Mouse (Mus musculus): ENCODE data around the gene Gna13. TPM values are rescaled to one million over a fixed set of nuclear protein-coding genes. Genes with fewer than 3 reads are reported as not detected.

Gene Gna13
- polyA plus RNA-seq, 1 experiment from 2014 or later, result 23.0 TPM

DNA sequence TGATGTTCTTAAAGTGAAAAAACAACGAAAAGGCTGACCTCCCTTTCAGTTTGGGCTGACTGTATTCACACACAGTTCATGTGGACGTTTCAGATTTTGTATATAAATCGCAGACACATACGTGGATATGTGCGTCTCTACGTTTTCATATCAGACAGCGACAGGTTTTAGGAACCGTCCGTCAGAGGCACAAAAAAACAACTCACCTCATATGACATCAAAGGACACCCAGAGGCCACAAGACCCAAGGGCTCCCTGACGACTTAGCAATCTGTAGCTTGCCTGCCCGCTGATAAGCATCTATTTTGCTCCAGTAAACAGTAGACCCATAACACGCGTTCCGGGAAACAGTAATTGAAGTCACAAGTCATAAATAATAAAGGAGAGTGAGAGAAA, 57.9 kb downstream of the Gna13 start:
- H3K4me3 ChIP-seq (ENCODE audit: low read depth, low read length), result no peak overlapping the region
- H3K4me2 ChIP-seq (ENCODE audit: low read depth, low read length), result no peak overlapping the region
- no peaks in the 10 kb centered on the region for H3K9me3 ChIP-seq (ENCODE audit: control insufficient read depth, low read length)
- ATAC-seq (ENCODE audit: low read depth), result no peak
- 82% methylated on average over 14 of the region's 14 CpGs for WGBS
- H3K36me3 ChIP-seq (ENCODE audit: control insufficient read depth, insufficient read depth, low read length), result no peaks in the 10 kb centered on the region
- no peak overlapping the region for H3K27ac ChIP-seq (ENCODE audit: low read depth, low read length)
- no peak overlapping the region for H3K9ac ChIP-seq (replicated peaks; ENCODE audit: low read depth, low read length)
- no peaks in the 10 kb centered on the region for H3K27me3 ChIP-seq (ENCODE audit: control insufficient read depth, insufficient read depth, low read length)
- no peaks in the 10 kb centered on the region for H3K4me1 ChIP-seq (ENCODE audit: control insufficient read depth, insufficient read depth, low read length)

GRCm38 (mm10) chr11:109421205-109421604, 58.6 kb downstream of the Gna13 start:
- Histone ChIP-seq H3K27ac (ENCODE audit: low read depth, low read length) (no peak overlapping the region), H3K36me3 (ENCODE audit: control insufficient read depth, insufficient read depth, low read length) (no peaks in the 10 kb centered on the region), H3K4me1 (ENCODE audit: control insufficient read depth, insufficient read depth, low read length) (no peaks in the 10 kb centered on the region), H3K9me3 (ENCODE audit: control insufficient read depth, low read length) (no peaks in the 10 kb centered on the region), H3K27me3 (ENCODE audit: control insufficient read depth, insufficient read depth, low read length) (no peaks in the 10 kb centered on the region), H3K4me2 (ENCODE audit: low read depth, low read length) (no peak overlapping the region), H3K4me3 (ENCODE audit: low read depth, low read length) (no peak overlapping the region), H3K9ac (replicated peaks; ENCODE audit: low read depth, low read length) (no peak overlapping the region)
- ATAC-seq (ENCODE audit: low read depth), result no peak
- 85% methylated on average over 5 of the region's 5 CpGs for WGBS

DNA sequence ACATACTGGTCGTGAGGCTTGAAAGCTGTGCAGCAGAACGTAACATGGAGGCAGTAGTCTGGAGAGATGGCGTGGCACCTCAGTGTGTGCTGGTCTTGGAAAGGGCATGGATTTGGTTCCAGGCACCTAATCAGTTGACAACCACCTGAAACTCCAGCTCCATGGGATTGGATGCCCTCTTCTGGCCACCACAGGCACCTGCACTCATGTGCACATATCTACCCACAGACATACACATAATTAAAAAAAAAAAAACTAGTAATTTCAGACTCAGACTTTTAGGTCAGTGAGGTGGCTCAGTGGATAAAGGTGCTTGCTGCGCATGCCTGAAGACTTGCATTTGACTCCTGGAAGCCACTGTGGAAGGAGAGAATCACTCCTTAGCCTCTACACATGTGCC, 59.6 kb downstream of the Gna13 start:
- H3K27ac ChIP-seq (ENCODE audit: low read depth, low read length), result no peak overlapping the region
- no peak for ATAC-seq (ENCODE audit: low read depth)
- no peaks in the 10 kb centered on the region for H3K9me3 ChIP-seq (ENCODE audit: control insufficient read depth, low read length)
- H3K4me2 ChIP-seq (ENCODE audit: low read depth, low read length), result no peak overlapping the region
- no peak overlapping the region for H3K4me3 ChIP-seq (ENCODE audit: low read depth, low read length)
- H3K9ac ChIP-seq (replicated peaks; ENCODE audit: low read depth, low read length), result no peak overlapping the region
- H3K36me3 ChIP-seq (ENCODE audit: control insufficient read depth, insufficient read depth, low read length), result no peaks in the 10 kb centered on the region
- no peaks in the 10 kb centered on the region for H3K27me3 ChIP-seq (ENCODE audit: control insufficient read depth, insufficient read depth, low read length)
- 98% methylated on average over 4 of the region's 4 CpGs for whole genome bisulfite sequencing
- 0 out of 2 replicates have a peak, but pooled peaks cover 3% of the 10 kb centered on the region for H3K4me1 ChIP-seq (ENCODE audit: control insufficient read depth, insufficient read depth, low read length)

GRCm38 (mm10) chr11:109423294-109423693, 60.7 kb downstream of the Gna13 start:
- Histone ChIP-seq H3K9ac (replicated peaks; ENCODE audit: low read depth, low read length) (no peak overlapping the region), H3K27me3 (ENCODE audit: control insufficient read depth, insufficient read depth, low read length) (no peaks in the 10 kb centered on the region), H3K4me3 (ENCODE audit: low read depth, low read length) (no peak overlapping the region), H3K36me3 (ENCODE audit: control insufficient read depth, insufficient read depth, low read length) (no peaks in the 10 kb centered on the region), H3K4me1 (ENCODE audit: control insufficient read depth, insufficient read depth, low read length) (0 out of 2 replicates have a peak, but pooled peaks cover 3% of the 10 kb centered on the region), H3K27ac (ENCODE audit: low read depth, low read length) (no peak overlapping the region), H3K9me3 (ENCODE audit: control insufficient read depth, low read length) (no peaks in the 10 kb centered on the region), H3K4me2 (ENCODE audit: low read depth, low read length) (no peak overlapping the region)
- no peak for ATAC-seq (ENCODE audit: low read depth)
- 55% methylated on average over 1 of the region's 1 CpGs for WGBS

GRCm38 (mm10) chr11:109425392-109426271, 63.0 kb downstream of the Gna13 start, which contains the start of gene Amz2:
TSS of gene Amz2 (plus strand) at chr11:109425946.
- 0 out of 2 replicates have a peak, but pooled peaks cover 3% of the 10 kb centered on the region for H3K4me1 ChIP-seq (ENCODE audit: control insufficient read depth, insufficient read depth, low read length)
- under 1% methylated on average over 64 of the region's 65 CpGs for WGBS
- peak within 1 kb of the TSS; percentile 67 for H3K27ac ChIP-seq (ENCODE audit: low read depth, low read length)
- no peaks in the 10 kb centered on the region for H3K9me3 ChIP-seq (ENCODE audit: control insufficient read depth, low read length)
- ATAC-seq (ENCODE audit: low read depth), result peak; percentile 96
- H3K9ac ChIP-seq (replicated peaks; ENCODE audit: low read depth, low read length), result peak within 1 kb of the TSS; percentile 57
- peak within 1 kb of the TSS; percentile 58 for H3K4me2 ChIP-seq (ENCODE audit: low read depth, low read length)
- peaks cover 13% of the 10 kb centered on the region; the same call in 1 of the 2 replicates for H3K36me3 ChIP-seq (ENCODE audit: control insufficient read depth, insufficient read depth, low read length)
- H3K27me3 ChIP-seq (ENCODE audit: control insufficient read depth, insufficient read depth, low read length), result no peaks in the 10 kb centered on the region
- peak within 1 kb of the TSS; percentile 45 for H3K4me3 ChIP-seq (ENCODE audit: low read depth, low read length)

GRCm38 (mm10) chr11:109426272-109426586, 63.6 kb downstream of the Gna13 start:
- Histone ChIP-seq H3K4me2 (ENCODE audit: low read depth, low read length) (peak overlapping the region; percentile 58), H3K9ac (replicated peaks; ENCODE audit: low read depth, low read length) (peak overlapping the region; percentile 57), H3K9me3 (ENCODE audit: control insufficient read depth, low read length) (no peaks in the 10 kb centered on the region), H3K27ac (ENCODE audit: low read depth, low read length) (peak overlapping the region; percentile 67), H3K36me3 (ENCODE audit: control insufficient read depth, insufficient read depth, low read length) (peaks cover 13% of the 10 kb centered on the region; the same call in 1 of the 2 replicates), H3K4me3 (ENCODE audit: low read depth, low read length) (peak overlapping the region; percentile 45), H3K4me1 (ENCODE audit: control insufficient read depth, insufficient read depth, low read length) (0 out of 2 replicates have a peak, but pooled peaks cover 3% of the 10 kb centered on the region), H3K27me3 (ENCODE audit: control insufficient read depth, insufficient read depth, low read length) (no peaks in the 10 kb centered on the region)
- 0% methylated on average over 11 of the region's 11 CpGs for WGBS
- no peak for ATAC-seq (ENCODE audit: low read depth)

GRCm38 (mm10) chr11:109427353-109427752, 64.7 kb downstream of the Gna13 start:
- Histone ChIP-seq H3K9me3 (ENCODE audit: control insufficient read depth, low read length) (no peaks in the 10 kb centered on the region), H3K36me3 (ENCODE audit: control insufficient read depth, insufficient read depth, low read length) (peaks cover 14% of the 10 kb centered on the region), H3K27me3 (ENCODE audit: control insufficient read depth, insufficient read depth, low read length) (no peaks in the 10 kb centered on the region), H3K4me2 (ENCODE audit: low read depth, low read length) (no peak overlapping the region), H3K27ac (ENCODE audit: low read depth, low read length) (no peak overlapping the region), H3K4me3 (ENCODE audit: low read depth, low read length) (no peak overlapping the region), H3K4me1 (ENCODE audit: control insufficient read depth, insufficient read depth, low read length) (0 out of 2 replicates have a peak, but pooled peaks cover 3% of the 10 kb centered on the region), H3K9ac (replicated peaks; ENCODE audit: low read depth, low read length) (no peak overlapping the region)
- no peak for ATAC-seq (ENCODE audit: low read depth)
- WGBS, result 96% methylated on average over 5 of the region's 5 CpGs

- 94% methylated on average over 16 of the region's 16 CpGs for WGBS
- H3K27ac ChIP-seq (ENCODE audit: low read depth, low read length), result no peak overlapping the region
- no peak overlapping the region for H3K4me2 ChIP-seq (ENCODE audit: low read depth, low read length)
- H3K4me1 ChIP-seq (ENCODE audit: control insufficient read depth, insufficient read depth, low read length), result 0 out of 2 replicates have a peak, but pooled peaks cover under 1% of the 10 kb centered on the region
- no peak for ATAC-seq (ENCODE audit: low read depth)
- H3K36me3 ChIP-seq (ENCODE audit: control insufficient read depth, insufficient read depth, low read length), result peaks cover 37% of the 10 kb centered on the region
- no peaks in the 10 kb centered on the region for H3K9me3 ChIP-seq (ENCODE audit: control insufficient read depth, low read length)
- no peak overlapping the region for H3K4me3 ChIP-seq (ENCODE audit: low read depth, low read length)
- H3K27me3 ChIP-seq (ENCODE audit: control insufficient read depth, insufficient read depth, low read length), result no peaks in the 10 kb centered on the region
- H3K9ac ChIP-seq (replicated peaks; ENCODE audit: low read depth, low read length), result no peak overlapping the region
Measured at GRCm38 (mm10) chr11:109434233-109434798, 71.7 kb downstream of the Gna13 start.

- H3K27ac ChIP-seq (ENCODE audit: low read depth, low read length), result no peak overlapping the region
- H3K4me2 ChIP-seq (ENCODE audit: low read depth, low read length), result no peak overlapping the region
- ATAC-seq (ENCODE audit: low read depth), result no peak
- H3K27me3 ChIP-seq (ENCODE audit: control insufficient read depth, insufficient read depth, low read length), result no peaks in the 10 kb centered on the region
- no peaks in the 10 kb centered on the region for H3K9me3 ChIP-seq (ENCODE audit: control insufficient read depth, low read length)
- 87% methylated on average over 7 of the region's 8 CpGs for WGBS
- H3K36me3 ChIP-seq (ENCODE audit: control insufficient read depth, insufficient read depth, low read length), result peaks cover 31% of the 10 kb centered on the region
- H3K4me3 ChIP-seq (ENCODE audit: low read depth, low read length), result no peak overlapping the region
- H3K4me1 ChIP-seq (ENCODE audit: control insufficient read depth, insufficient read depth, low read length), result 0 out of 2 replicates have a peak, but pooled peaks cover 3% of the 10 kb centered on the region
- no peak overlapping the region for H3K9ac ChIP-seq (replicated peaks; ENCODE audit: low read depth, low read length)
Measured at GRCm38 (mm10) chr11:109436889-109437288, 74.3 kb downstream of the Gna13 start.
